Mouse (Mus musculus): ENCODE data around the gene Slc7a7.

Slc7a7 gene

DNA sequence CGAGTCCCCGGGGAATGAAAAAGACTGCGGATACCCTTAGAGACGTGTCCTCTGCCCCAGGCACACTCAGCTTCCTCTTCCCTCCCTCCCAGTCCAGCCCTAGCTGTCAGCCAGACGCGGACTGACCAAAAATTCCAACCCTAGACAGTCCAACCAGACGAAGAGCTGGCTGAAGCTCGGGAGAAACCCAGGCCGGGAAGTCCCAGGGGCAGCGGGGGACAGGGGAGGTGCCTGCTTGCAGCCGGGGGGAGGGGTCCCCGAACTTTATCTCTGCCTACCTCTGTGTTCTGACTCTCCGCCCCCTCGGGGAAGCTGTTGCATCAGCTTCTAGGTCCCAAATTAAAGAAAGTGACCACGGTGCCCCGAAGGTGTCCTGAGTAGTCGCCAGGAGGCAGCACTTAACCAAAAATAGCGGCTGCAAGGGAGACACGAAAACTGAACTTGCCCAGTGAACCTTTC is at the start of gene Slc7a7:
Gene Slc7a7, minus strand, starts transcription at position 158 of the 459 bp plus-strand sequence.
- in situ Hi-C loops (cut with MseI, MboI) = loop anchor here (5.0 to 25.0 kb wide), 4 partner anchors 35 to 355 kb away; no protein-coding TSS in a partner anchor

DNA sequence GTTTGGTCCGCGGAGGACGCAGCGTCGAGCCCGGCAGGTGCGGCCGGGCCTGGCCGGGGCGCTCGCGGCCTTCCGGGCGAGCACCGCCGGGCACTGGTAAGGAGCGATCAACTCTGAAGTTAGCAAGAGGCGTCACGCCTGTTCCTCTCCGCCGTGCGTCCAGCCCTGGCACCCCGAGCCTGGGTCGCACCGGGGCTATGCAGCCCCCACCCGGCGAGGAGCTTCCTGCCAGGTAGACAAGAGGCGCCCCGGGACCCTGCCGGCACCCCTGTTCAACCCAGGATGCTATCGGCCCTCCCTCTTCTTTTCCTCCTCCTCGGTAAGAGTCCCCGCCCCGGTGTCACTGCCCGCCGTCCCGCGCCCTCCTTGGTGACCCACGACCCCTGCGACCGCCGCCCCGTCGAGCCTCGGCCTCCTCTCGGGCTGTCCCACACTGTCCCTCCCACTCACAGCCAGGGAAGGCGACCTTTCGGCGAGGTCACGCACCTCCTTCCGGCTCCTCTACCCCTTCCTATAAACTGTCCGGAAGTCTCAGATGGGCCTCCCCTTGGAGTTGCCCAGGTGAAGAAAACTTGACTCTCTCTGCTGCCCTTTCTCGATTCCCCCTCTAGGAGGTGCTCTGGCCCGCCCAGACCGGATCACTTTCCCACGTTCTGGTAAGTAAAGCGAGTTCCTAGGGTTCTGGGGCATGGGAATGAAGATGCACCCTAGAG is 46.9 kb upstream of the Slc7a7 start:
- in situ Hi-C loops (cut with MseI, MboI) = no loop called here

DNA sequence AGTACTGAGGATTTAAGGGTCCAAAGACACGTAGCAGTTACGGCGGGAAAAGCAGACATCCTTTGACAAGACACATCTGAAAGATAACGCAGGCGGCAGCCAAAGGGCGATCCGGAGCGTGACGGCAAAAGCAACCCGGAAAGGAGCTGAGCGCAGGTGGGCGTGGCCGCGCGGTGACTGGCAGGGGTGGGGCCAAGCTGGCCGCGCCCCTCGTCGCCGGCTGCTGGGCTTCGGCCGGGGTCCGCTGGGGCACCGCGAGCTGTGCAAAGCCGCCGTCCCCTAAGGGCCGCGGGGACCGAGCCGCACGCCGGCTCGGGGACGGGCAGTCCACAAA is 46.3 kb upstream of the Slc7a7 start, which contains the start of gene Lrp10:
Gene Lrp10, plus strand, starts transcription at position 179 of the 334 bp plus-strand sequence.
- in situ Hi-C loops (cut with MseI, MboI) = no loop called here

DNA sequence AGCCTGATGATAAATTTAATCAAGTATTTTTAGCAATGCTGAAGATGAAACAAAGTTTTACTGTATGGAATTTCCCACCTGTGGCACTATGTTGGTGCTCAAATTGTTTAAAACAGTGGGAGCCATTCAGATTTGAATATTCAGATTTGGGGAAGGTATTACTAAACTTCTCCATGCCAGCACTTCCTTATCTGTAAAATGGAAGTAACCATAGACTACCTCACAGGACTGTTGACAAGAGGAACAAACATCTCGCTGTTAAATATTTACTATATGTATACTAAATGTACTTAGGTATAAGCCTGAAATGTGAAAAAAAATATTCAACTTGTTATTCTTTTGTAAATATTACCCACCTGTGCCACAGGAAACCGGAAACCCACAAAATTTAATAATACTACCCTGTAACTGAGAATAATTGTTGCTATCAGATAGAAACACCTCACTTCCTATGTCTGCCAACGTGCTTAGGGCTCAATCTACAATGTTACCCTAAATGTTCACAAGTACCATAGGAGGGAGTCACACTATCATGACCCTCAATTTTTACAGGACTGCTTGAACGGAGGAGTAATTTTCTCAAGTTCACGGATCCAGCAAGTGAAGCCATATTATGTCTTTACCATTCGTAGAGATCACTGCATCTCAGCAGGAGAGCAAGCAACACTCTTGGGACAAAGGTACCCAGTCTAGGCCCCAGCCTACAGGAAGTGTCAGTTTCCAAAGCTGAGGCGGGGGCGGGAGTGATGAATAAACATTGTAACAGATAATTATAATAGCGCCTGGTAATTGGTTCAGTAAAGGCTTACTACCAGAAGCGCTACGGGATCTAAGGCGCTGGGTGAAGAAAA is 45.8 kb upstream of the Slc7a7 start:
- in situ Hi-C loops (cut with MseI, MboI) = no loop called here

DNA sequence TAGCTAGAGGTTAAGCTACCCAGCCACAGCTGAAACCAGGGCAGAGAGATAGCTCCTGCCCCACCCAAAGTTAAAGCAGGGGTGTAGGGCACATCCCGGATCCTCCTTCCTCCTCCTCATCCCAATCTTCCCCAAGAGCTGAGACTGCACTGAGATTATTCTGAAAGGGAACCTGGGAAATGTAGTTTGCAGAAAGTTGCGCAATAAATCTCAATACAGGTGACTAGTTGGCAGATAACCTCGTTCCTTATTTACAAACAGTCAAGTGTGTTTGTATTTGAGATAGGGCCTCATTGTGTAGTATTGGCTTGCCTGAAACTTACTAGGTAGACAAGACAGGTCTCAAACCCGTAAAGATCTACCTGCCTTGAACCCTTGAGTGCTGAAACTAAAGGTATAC is 44.6 kb upstream of the Slc7a7 start:
- in situ Hi-C loops (cut with MseI, MboI) = no loop called here

DNA sequence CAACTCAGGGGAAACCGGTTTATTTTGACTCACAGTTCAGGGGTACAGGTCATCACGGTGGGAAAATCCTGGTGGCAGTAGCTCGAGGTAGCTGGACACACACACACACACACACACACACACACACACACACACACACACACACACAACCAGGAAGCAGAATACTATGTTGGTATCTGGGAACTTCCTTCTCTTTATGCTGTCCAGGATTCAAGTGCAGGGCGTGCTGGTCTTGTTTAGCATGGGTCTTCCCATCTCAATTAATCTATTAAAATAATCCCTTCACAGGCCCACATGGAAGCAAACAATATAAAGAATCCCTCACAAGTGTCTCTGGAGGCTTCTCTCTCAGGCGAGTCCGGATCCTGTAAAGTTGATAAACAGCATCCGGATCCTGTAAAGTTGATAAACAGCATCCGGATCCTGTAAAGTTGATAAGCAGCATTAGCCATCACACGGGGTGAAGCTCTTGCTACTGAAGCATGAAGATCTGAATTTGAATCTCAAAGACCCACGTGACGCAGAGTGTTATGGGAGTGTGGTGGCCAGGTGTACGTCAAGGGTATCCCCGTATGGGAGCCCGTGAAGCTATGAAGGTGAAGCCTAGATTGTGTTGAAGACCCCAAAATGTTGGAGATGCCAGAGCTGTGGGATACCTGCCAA is 40.5 kb upstream of the Slc7a7 start:
- in situ Hi-C loops (cut with MseI, MboI) = no loop called here

DNA sequence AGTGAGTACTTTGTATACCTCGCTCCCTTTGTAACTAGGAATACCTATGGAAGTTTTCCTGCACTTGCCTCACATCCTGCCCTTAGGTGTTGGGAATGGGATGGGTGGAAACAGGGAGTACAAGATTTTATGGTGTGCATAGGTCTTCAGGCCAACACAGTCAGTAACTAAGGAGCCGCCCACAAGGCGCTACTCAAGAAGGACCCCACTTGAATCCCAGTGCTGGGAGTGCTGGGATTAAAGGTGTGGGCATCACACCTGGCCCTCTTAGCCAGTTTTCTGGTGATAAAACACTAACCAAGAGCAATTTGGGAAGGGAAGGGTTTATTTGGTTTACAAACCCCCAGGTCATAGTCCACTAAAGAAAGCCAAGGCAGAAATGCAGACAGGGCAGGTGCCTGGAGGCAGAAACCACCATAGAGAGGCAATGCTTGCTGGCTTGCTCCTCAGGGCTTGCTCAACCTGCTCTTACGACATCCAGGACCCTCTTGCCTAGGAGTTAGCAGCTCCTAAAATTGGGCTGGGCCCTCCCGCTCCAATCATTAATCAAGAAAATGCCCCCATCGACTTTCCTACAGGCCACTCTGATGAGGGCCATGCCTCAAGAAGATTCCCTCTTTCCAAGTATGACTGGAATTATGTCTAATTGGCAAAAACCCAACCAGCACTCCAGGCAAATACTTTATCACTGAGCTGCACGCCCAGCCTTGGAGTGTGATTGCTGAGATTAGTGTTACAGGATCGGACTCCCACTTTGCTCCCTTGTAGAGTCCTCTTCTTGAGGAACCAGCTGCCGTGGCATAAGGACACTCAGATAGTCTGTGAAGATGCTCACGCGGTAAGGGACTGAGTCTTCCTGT is 37.3 kb upstream of the Slc7a7 start:
- in situ Hi-C loops (cut with MseI, MboI) = loop anchor here in 1 of 2 experiments (5.0 kb wide), 1 partner anchor 38 kb away; the partner anchor contains the start of gene Slc7a7

DNA sequence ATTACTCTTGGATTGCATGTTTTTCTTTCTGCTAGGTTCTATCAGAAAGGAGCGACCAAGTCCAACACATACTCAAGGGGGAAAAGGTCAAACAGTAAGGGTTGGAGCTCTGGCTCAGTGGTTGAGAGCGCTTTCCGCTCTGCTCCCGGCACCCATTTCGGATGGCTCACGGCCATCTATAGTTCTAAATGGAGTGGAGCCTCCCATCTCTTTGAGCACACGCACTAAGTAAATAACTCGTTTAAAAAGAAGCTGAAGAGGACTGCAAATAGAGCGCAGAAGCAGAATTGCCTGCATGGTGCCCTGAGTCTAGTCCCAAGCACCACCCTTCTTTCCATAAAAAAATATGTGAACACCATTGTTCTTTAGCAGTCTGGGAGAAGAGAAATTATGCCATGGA is 36.0 kb upstream of the Slc7a7 start:
- in situ Hi-C loops (cut with MseI, MboI) = loop anchor here in 1 of 2 experiments (5.0 kb wide), 1 partner anchor 36 kb away; the partner anchor contains the start of gene Slc7a7

DNA sequence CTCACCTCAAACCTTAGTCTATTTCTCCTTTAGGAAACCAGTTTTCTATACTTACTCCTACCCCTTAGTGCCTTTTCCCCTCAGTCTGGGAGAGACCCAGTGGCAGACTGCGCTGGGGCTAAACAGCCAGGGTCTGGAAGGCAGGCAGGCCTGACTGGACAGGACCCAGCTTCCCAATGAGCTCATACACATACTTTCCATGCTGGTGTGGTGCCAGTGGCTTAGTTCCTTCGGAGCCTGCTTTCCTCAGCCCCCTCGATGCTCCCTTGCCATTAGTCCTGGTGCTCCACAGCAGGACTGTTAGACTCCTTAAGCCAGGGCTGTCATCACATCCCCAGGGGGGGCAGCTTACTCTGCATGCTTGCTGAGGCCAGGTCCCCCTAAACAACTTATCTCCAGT is 27.9 kb upstream of the Slc7a7 start:
- in situ Hi-C loops (cut with MseI, MboI) = no loop called here

DNA sequence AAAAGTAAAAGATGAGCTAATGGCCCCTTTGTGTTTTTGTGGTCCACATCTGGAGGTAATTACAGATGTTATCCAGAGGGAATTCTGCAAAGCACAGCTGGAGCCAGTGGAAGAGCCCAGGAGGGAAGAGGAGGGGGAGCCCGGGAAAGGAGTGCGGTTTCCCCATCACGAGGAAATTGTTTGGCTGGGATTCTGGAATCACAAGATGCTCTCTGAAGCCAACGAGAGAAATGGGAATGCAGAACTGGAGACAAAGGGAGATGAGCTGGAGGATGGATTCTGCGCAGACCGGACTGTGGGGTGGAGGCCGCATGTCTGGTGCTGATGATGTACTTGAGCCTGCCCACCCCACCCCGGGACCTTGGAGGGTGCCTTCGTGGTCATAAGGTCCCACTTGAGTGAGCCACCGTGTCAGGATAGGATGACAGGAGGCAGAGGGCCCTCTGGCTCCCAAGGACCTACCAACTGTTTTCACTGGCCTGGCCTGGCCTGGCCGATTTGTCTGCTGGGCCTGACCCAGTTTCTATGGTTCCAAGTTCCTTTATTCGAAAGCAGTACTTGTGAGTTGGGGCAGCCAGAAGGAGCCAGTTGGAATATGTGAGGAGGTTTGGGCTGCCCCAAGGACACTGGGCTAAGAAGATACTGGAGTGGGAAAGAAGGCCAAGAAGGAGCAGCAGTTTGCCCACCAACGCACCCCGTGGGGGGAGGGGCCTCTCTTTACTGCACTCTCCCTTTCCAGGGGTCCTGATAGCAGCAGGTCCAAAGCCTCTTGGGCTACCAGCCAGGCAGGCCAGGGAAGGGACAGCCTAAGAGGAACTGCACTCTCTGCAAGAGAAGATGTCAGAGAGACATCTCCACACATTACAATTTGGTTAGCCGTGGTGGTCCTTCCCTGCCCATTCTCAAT is 26.4 kb upstream of the Slc7a7 start:
- in situ Hi-C loops (cut with MseI, MboI) = no loop called here

DNA sequence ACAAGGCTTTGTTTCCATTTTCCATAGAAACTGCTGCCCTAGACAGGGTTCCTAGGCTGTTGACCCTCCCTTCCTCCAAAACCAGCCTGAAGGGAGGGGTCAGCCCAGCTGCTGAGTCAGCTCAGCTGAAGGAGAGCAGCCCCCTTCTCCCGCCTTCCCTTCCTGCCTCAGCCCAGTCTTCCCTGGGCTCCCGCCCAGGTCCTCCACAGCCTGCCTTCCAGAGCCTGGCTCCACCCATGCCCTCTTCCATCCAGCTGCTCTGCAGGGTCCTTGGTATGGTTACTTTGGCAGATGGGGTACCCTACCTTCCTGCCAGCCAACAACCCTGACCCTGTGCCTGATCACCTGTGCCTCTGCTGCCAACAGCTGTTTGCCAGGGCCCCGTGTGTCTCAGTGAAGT is 25.6 kb upstream of the Slc7a7 start:
- in situ Hi-C loops (cut with MseI, MboI) = no loop called here

DNA sequence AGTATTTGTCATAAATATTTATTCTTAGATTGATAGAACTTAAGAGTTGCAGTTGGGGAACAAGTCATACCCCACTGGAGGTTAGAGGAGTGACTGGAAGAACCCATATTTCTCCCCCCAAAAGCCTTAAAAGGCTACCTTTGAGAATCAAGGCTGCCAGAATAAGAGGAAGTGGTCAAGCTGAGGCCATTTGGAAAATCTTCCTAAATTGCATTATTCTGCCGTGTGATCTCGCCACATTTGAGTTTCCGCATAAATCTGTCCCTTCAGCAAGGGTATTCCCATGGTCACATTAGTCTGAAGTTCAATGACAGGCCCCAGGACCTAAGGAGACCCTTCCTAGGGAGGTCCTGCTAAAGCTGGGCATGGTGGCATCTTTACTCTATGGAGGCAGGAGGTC is 25.0 kb upstream of the Slc7a7 start:
- in situ Hi-C loops (cut with MseI, MboI) = no loop called here

DNA sequence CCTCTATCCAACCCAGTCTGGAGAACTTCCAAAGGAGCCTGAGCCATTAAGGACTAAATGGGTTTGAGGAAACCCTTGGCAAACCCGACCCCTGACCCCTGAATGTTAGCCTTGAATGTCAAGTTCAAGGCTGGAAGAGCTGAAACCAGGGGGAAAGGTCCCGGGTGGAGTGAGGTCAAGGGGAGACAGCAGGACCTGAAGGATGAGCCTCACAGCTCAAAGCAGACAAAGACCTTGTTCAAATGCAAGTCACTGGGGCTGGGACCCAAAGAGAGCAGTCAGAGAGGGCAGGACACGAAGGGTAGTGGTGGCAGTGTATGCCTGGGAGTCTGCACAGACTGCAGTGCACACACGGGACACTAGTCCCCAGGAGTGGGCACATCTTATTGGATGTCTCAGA is 23.8 kb upstream of the Slc7a7 start:
- in situ Hi-C loops (cut with MseI, MboI) = no loop called here

DNA sequence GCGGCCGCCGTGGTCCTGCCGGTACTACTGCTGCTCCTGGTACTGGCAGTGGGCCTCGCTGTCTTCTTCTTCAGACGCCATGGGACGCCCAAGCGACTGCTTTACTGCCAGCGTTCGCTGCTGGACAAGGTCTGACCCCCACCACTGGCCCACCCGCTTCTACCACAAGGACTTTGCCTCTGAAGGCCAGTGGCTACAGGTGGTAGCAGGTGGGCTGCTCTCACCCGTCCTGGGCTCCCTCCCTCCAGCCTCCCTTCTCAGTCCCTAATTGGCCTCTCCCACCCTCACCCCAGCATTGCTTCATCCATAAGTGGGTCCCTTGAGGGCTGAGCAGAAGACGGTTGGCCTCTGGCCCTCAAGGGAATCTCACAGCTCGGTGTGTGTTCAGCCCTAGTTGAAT is 23.0 kb upstream of the Slc7a7 start:
- in situ Hi-C loops (cut with MseI, MboI) = no loop called here

DNA sequence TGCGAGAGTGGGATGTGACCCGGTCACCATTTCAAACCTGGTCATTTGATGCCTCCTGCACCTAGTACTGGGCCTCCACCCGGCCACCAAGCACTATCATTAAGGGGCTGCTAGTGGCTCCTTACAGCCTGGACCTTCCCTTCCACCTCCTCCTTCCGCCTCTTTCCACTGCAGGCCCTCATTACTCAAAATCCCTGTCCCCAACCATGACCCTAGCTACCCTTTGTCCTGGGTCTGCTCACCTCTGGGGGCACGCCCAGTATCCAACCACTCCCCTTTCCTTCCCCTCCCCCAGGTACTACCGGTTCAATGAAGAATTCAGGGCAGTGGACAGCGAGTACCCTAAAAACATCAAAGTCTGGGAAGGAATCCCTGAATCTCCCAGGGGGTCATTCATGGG is 22.0 kb upstream of the Slc7a7 start:
- in situ Hi-C loops (cut with MseI, MboI) = no loop called here

DNA sequence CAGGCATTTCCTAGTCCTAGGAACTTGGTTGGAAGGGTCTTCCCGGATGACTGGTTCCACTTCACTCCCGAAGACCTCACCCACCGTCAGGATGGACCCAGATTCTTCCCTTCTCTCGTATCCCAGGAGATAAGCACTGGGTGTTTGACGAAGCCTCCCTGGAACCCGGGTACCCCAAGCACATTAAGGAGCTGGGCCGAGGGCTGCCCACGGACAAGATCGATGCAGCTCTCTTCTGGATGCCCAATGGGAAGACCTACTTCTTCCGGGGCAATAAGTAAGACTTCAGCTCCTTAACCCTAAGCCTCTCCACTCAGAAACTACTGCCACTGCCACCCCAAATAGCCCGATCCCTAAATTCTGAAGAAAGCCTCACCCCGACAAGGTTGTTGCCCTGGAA is 21.6 kb upstream of the Slc7a7 start:
- in situ Hi-C loops (cut with MseI, MboI) = no loop called here

DNA sequence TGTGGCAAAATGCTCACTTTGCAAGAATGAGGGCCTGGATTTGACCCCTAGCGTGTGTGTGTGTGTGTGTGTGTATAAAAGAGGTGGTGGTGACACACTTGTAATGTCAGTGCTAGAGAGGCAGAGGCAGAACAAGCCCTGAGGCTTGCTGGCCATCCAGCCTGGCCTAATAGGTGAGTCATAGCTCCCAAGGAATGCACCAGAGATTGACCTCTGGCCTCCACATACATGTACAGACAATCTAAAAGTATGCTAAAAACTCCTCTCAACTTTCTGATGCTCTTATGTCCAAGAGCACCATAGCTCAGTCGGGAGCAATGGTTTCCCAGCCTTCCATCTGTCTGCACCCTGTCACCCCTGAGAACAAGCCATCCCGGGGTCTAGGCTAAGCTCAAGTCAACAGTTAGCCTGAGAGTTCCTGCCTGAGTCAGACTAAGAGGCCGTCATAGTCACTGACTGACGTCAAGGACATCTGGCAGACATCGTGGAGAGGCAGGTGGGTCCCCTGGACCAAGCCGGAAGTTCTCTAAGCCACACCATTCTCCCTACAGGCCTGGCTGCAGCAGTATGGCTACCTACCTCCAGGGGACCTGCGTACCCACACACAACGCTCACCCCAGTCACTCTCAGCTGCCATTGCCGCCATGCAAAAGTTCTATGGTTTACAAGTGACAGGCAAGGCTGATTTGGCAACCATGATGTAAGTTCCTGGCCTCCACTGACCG is 17.8 kb upstream of the Slc7a7 start:
- in situ Hi-C loops (cut with MseI, MboI) = no loop called here

DNA sequence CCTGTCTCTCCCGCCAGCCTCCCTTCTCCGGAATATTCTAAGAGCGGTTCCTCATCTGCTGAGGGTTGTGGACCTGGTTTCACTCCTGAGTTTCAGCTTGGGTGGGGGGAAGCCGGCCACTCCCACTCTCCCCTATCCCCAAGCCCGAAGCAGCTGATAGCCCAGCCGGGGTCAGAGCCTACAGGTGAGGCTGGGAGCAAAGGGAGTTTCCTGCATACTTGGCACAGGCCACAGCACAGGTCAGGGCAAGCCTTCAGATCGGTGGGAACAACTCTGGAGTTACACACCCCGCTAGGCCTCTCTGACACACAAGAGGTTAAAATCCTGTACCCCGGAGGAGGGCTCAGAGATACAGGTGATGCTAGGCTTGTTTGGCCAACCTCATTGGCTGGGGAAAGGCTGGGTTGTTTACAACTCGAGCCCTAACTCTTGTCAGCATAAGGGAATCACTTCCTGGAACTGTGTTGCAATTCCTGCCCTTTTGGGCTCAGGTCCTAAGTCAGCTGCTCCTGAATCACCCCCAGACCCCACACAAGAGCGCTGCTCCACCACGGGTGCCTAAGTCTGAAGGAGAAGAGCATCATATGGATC is 16.5 kb upstream of the Slc7a7 start:
- in situ Hi-C loops (cut with MseI, MboI) = no loop called here

Data from mouse trophoblast stem cell (cell line).